Mouse (Mus musculus): Measurements from ENCODE around the gene Cdip1. TPM values are rescaled to one million over a fixed set of nuclear protein-coding genes. Genes with fewer than 3 reads are reported as not detected.
"Not testable (repeated sequence)": the region's sequence is repeated elsewhere in the genome, so short reads cannot be mapped to it uniquely, and the experiment has no call there.

Gene Cdip1
- polyA plus RNA-seq (2015; fragmentation: Nextera tagmentation; extraction: Ambion mirVana): 84.5 and 91.6 TPM in 2 replicates

DNA sequence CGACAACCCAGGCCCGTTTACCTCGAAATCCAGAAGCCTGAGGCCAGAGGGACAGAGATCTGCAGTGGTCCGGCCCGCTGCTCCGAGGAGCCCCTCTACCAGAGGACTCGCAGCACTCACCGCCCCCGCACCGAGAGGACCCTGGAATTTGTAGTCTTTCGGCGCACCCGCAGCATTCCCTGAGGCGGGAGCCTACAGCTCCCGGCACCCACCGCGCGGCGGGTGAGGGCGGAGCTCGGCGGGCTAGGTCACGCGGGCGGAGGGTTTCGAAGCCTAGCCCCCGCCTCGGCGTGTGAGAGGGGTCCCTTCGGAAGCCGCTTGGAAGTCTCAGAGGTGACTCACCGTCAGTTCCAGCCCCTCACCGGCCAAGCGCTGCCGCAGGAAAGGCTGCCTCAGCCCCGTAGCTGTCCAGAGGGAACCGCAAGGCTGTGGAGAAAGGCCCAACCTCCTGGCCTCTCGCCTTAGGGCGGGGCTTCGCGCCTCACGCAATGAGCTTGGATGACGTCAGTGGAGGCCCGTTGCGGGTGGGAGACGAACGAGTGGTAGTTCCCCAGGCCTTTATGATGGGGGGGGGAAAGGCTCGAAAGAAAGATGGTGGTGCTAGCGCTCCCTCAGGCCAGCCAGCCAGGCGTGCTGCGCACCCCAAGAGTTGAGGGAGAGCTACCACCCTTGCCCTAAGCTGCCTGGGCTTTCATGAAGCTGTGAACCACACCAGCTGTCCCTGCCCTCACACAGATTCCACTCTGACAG lies at the start of gene Cdip1:
TSS of gene Cdip1 (minus strand) at position 483 of the 750 bp plus-strand sequence.
- H3K36me3 ChIP-seq: no peaks in the 10 kb centered on the region
- under 1% methylated on average over 51 of the region's 51 CpGs for WGBS
- peak within 1 kb of the TSS; percentile 99 for H3K27ac ChIP-seq
- no peaks in the 10 kb centered on the region for H3K27me3 ChIP-seq
- H3K4me3 ChIP-seq: peak within 1 kb of the TSS; percentile 87
- H3K9ac ChIP-seq: peak within 1 kb of the TSS; percentile 87
- H3K4me1 ChIP-seq: peaks cover 29% of the 10 kb centered on the region
- H3K4me2 ChIP-seq: peak within 1 kb of the TSS; percentile 82
- no peaks in the 10 kb centered on the region for H3K9me3 ChIP-seq
- peak; percentile 99 for ATAC-seq (ENCODE audit: insufficient number of reproducible peaks, insufficient read depth, low FRiP score, low TSS enrichment, low read depth)

DNA sequence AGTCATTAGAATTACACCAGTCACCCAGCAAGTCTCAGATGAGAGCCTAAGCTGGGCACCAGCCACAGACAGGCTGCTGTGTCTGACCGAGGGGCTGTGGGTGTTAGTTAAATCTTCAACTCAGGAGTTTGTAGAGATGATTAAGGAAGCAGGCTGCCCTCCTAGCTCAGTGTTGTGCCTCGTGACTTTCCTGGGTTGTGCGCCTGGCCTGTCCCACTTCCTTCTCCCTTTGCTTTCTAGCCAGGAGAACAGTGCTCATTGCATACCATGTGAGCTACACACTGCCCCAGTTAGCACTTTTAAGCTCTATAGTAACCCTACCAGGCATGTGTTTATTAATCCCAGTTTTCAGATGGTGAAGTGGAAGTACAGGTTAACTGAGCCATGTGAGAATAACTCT lies 49.5 kb upstream of the Cdip1 start:
- no peak overlapping the region for H3K27ac ChIP-seq
- no peak overlapping the region for H3K4me2 ChIP-seq
- no peak overlapping the region for H3K9ac ChIP-seq
- no peaks in the 10 kb centered on the region for H3K4me1 ChIP-seq
- no peaks in the 10 kb centered on the region for H3K27me3 ChIP-seq
- WGBS: 70% methylated on average over 3 of the region's 3 CpGs
- no peaks in the 10 kb centered on the region for H3K9me3 ChIP-seq
- H3K4me3 ChIP-seq: no peak overlapping the region
- no peaks in the 10 kb centered on the region for H3K36me3 ChIP-seq
- no peak for ATAC-seq (ENCODE audit: insufficient number of reproducible peaks, insufficient read depth, low FRiP score, low TSS enrichment, low read depth)

DNA sequence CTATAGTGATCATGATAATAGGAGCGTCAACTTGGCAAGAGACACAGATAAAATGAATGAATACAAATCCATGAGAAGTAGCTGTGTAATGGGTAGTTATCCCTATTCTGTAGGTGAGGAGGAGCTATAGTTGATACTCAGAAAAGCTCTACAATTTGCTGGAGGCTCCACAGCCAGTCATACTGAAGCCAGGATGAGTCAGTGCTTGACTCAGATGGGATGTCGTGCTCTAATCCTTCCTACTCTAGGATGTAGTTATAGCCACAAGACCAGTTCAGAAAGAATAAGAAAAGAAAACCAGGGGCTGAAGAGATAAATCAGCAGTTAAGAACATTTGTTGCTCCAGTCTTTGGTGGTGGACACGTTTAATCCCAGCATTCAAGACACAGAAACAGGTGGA lies 47.5 kb upstream of the Cdip1 start:
- 79% methylated on average over 3 of the region's 3 CpGs for WGBS
- Histone ChIP-seq H3K27me3 (no peaks in the 10 kb centered on the region), H3K27ac (no peak overlapping the region), H3K9ac (no peak overlapping the region), H3K36me3 (no peaks in the 10 kb centered on the region), H3K4me2 (no peak overlapping the region), H3K9me3 (no peaks in the 10 kb centered on the region), H3K4me3 (no peak overlapping the region), H3K4me1 (no peaks in the 10 kb centered on the region)
- no peak for ATAC-seq (ENCODE audit: insufficient number of reproducible peaks, insufficient read depth, low FRiP score, low TSS enrichment, low read depth)

DNA sequence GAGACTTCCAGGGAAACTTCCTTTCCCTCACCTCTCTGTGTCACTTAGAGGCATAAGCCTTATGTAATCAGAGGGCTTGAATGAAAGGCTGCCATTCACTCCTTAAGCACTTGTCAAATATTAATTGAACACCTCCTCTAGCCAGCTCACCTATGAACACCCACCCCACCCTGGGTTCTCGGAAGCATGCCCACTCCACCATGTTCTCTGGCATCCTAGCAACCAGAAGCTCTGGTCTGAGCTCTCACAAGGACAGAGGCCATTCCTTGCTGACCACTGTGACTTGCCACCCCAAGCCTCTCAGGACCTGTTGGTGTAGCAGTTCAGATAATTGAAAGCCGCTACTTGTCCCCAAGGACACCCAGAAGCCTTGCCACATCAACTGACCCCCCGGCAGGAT lies 45.1 kb upstream of the Cdip1 start, which contains the start of gene 4930562C15Rik:
TSS of gene 4930562C15Rik (plus strand) at position 226 of the 400 bp plus-strand sequence.
- Histone ChIP-seq H3K36me3 (no peaks in the 10 kb centered on the region), H3K27me3 (no peaks in the 10 kb centered on the region), H3K4me2 (no peak within 1 kb of the TSS), H3K4me3 (no peak within 1 kb of the TSS), H3K9me3 (no peaks in the 10 kb centered on the region), H3K9ac (no peak within 1 kb of the TSS), H3K4me1 (no peaks in the 10 kb centered on the region), H3K27ac (no peak within 1 kb of the TSS)
- no peak for ATAC-seq (ENCODE audit: insufficient number of reproducible peaks, insufficient read depth, low FRiP score, low TSS enrichment, low read depth)
- WGBS: 84% methylated on average over 3 of the region's 3 CpGs

DNA sequence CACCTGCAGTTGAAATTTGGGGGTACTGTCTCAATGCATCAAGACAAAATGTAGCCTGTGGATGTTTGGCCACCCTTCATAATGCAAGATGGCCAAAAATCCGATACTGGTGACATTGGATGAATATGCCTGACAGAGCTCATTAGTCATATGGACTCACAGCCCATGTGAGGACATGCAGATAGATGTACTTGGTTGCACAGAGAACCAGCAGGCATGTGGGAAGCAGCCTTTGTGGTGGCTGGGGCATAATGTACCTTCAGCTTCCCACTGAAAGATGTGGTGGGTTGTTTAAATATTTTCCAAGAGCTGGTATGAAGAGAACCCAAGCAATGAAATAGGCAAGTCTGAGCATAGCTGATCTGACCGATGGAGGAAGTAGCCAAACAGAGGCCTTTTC lies 43.8 kb upstream of the Cdip1 start:
- no peak overlapping the region for H3K9ac ChIP-seq
- no peak overlapping the region for H3K4me3 ChIP-seq
- no peaks in the 10 kb centered on the region for H3K27me3 ChIP-seq
- WGBS: 72% methylated on average over 2 of the region's 2 CpGs
- no peaks in the 10 kb centered on the region for H3K36me3 ChIP-seq
- H3K4me2 ChIP-seq: no peak overlapping the region
- H3K9me3 ChIP-seq: no peaks in the 10 kb centered on the region
- H3K4me1 ChIP-seq: no peaks in the 10 kb centered on the region
- no peak overlapping the region for H3K27ac ChIP-seq
- ATAC-seq (ENCODE audit: insufficient number of reproducible peaks, insufficient read depth, low FRiP score, low TSS enrichment, low read depth): no peak

GRCm38 (mm10) chr16:4831650-4832419 lies 41.7 kb upstream of the Cdip1 start:
- 65% methylated on average over 15 of the region's 15 CpGs for WGBS
- Histone ChIP-seq H3K4me3 (no peak overlapping the region), H3K9me3 (no peaks in the 10 kb centered on the region), H3K27me3 (no peaks in the 10 kb centered on the region), H3K9ac (no peak overlapping the region), H3K27ac (no peak overlapping the region), H3K4me2 (no peak overlapping the region), H3K36me3 (no peaks in the 10 kb centered on the region), H3K4me1 (no peaks in the 10 kb centered on the region)
- ATAC-seq (ENCODE audit: insufficient number of reproducible peaks, insufficient read depth, low FRiP score, low TSS enrichment, low read depth): peak; percentile 32; the same call in 1 of the 2 replicates

- 80% methylated on average over 6 of the region's 6 CpGs for WGBS
- Histone ChIP-seq H3K9me3 (no peaks in the 10 kb centered on the region), H3K27me3 (no peaks in the 10 kb centered on the region), H3K9ac (no peak overlapping the region), H3K4me1 (no peaks in the 10 kb centered on the region), H3K36me3 (no peaks in the 10 kb centered on the region), H3K4me3 (no peak overlapping the region), H3K27ac (no peak overlapping the region), H3K4me2 (no peak overlapping the region)
- ATAC-seq (ENCODE audit: insufficient number of reproducible peaks, insufficient read depth, low FRiP score, low TSS enrichment, low read depth): no peak
These were observed 39.3 kb upstream of the Cdip1 start for GRCm38 (mm10) chr16:4829271-4829900.

GRCm38 (mm10) chr16:4827639-4828038 lies 37.5 kb upstream of the Cdip1 start:
- ATAC-seq (ENCODE audit: insufficient number of reproducible peaks, insufficient read depth, low FRiP score, low TSS enrichment, low read depth): no peak
- no peak overlapping the region for H3K27ac ChIP-seq

GRCm38 (mm10) chr16:4824466-4824865 lies 34.4 kb upstream of the Cdip1 start:
- not testable (repeated sequence) for H3K27ac ChIP-seq; H3K27me3 ChIP-seq; H3K4me2 ChIP-seq; H3K36me3 ChIP-seq; H3K9ac ChIP-seq; H3K4me1 ChIP-seq; H3K9me3 ChIP-seq; ATAC-seq (ENCODE audit: insufficient number of reproducible peaks, insufficient read depth, low FRiP score, low TSS enrichment, low read depth); H3K4me3 ChIP-seq
- 89% methylated on average over 5 of the region's 5 CpGs for WGBS

More at GRCm38 (mm10) chr16:4827639-4828038, 37.5 kb upstream of the Cdip1 start:
- H3K27me3 ChIP-seq: no peaks in the 10 kb centered on the region
- H3K36me3 ChIP-seq: no peaks in the 10 kb centered on the region
- no peaks in the 10 kb centered on the region for H3K4me1 ChIP-seq
- no peak overlapping the region for H3K9ac ChIP-seq
- H3K4me2 ChIP-seq: no peak overlapping the region
- WGBS: 89% methylated on average over 5 of the region's 5 CpGs
- H3K4me3 ChIP-seq: no peak overlapping the region
- no peaks in the 10 kb centered on the region for H3K9me3 ChIP-seq

- no peak for ATAC-seq (ENCODE audit: insufficient number of reproducible peaks, insufficient read depth, low FRiP score, low TSS enrichment, low read depth)
These were observed 28.3 kb upstream of the Cdip1 start for GRCm38 (mm10) chr16:4818349-4818748.

GRCm38 (mm10) chr16:4796631-4797030 lies 6.5 kb upstream of the Cdip1 start:
- Histone ChIP-seq H3K4me2 (no peak overlapping the region), H3K27ac (no peak overlapping the region), H3K9ac (no peak overlapping the region), H3K9me3 (no peaks in the 10 kb centered on the region), H3K27me3 (no peaks in the 10 kb centered on the region), H3K4me1 (no peaks in the 10 kb centered on the region), H3K4me3 (no peak overlapping the region), H3K36me3 (no peaks in the 10 kb centered on the region)
- 81% methylated on average over 4 of the region's 4 CpGs for WGBS
- ATAC-seq (ENCODE audit: insufficient number of reproducible peaks, insufficient read depth, low FRiP score, low TSS enrichment, low read depth): no peak

More at GRCm38 (mm10) chr16:4818349-4818748, 28.3 kb upstream of the Cdip1 start:
- Histone ChIP-seq H3K4me1 (no peaks in the 10 kb centered on the region), H3K9ac (no peak overlapping the region), H3K27me3 (no peaks in the 10 kb centered on the region), H3K4me3 (no peak overlapping the region), H3K27ac (no peak overlapping the region), H3K4me2 (no peak overlapping the region), H3K36me3 (no peaks in the 10 kb centered on the region), H3K9me3 (peaks cover 6% of the 10 kb centered on the region)
- 84% methylated on average over 3 of the region's 3 CpGs for WGBS
